Mouse (Mus musculus) thymus, adult 2 months (tissue): ENCODE results near the gene Col12a1. TPM values are rescaled to one million over a fixed set of nuclear protein-coding genes. Genes with fewer than 3 reads are reported as not detected.
A peak's percentile ranks its signal among the peaks of the same experiment; 100 is the strongest.

ENCODE experiments used
- DNase-seq: peaks from one replicate; pipeline ENCODE4 v3.0.0; 2021
- H3K27ac ChIP-seq: fragments of 200-500 bp; 2 replicates; pipeline ENCODE4 v1.5.1; 2012; ENCODE audit warnings: low read length, control low read depth; ENCODE audit not compliant: control insufficient read depth, insufficient read depth
- H3K27me3 ChIP-seq: fragments of 200-500 bp; 2 replicates; pipeline ENCODE4 v1.6.1; 2012; ENCODE audit warnings: mild to moderate bottlenecking, low read length, moderate library complexity, mixed read lengths; ENCODE audit not compliant: control insufficient read depth, insufficient read depth
- H3K36me3 ChIP-seq: fragments of 200-500 bp; 2 replicates; pipeline ENCODE4 v1.6.1; 2012; ENCODE audit warnings: mild to moderate bottlenecking, low read length, moderate library complexity; ENCODE audit not compliant: control insufficient read depth, insufficient read depth
- H3K4me1 ChIP-seq: fragments of 200-500 bp; replicated peaks from 2 replicates; pipeline ENCODE4 v1.6.1; 2012; ENCODE audit warnings: low read length; ENCODE audit not compliant: control insufficient read depth, insufficient read depth
- H3K4me3 ChIP-seq: fragments of 200-500 bp; 2 replicates; pipeline ENCODE4 v1.5.1; 2012; ENCODE audit warnings: mild to moderate bottlenecking, low read length, control low read depth, moderate library complexity; ENCODE audit not compliant: control insufficient read depth, insufficient read depth
- CTCF ChIP-seq: fragments of 200-500 bp; IDR thresholded peaks from 2 replicates; pipeline ENCODE4 v1.5.1; 2012; ENCODE audit warnings: mild to moderate bottlenecking, control low read depth, low read length, moderate library complexity, borderline replicate concordance; ENCODE audit not compliant: control insufficient read depth, poor library complexity, insufficient read depth; ENCODE audit errors: extremely low read depth
- POLR2A ChIP-seq: fragments of 200-500 bp; IDR thresholded peaks from 2 replicates; pipeline ENCODE4 v1.6.1; 2012; ENCODE audit warnings: mild to moderate bottlenecking, low read length, control low read depth, moderate library complexity; ENCODE audit not compliant: control insufficient read depth, poor library complexity, insufficient read depth; ENCODE audit errors: extremely low read depth
- WGBS: fragments of 180-500 bp; shearing (Covaris S2); methylation state at CpG from one replicate; pipeline ENCODE4 v1.1.7; 2018; 5-methylcytosine and 5-hydroxymethylcytosine counted together
- polyA plus RNA-seq: library from polyadenylated mRNA; depleted of rRNA; stranded (reverse); fragments of >200 nt; gene quantifications from 2 replicates; pipeline ENCODE4 v1.2.3, GENCODE M21; 2012; rRNA removed

Col12a1 gene
- 6.3 and 6.9 TPM in 2 replicates for polyA plus RNA-seq

DNA sequence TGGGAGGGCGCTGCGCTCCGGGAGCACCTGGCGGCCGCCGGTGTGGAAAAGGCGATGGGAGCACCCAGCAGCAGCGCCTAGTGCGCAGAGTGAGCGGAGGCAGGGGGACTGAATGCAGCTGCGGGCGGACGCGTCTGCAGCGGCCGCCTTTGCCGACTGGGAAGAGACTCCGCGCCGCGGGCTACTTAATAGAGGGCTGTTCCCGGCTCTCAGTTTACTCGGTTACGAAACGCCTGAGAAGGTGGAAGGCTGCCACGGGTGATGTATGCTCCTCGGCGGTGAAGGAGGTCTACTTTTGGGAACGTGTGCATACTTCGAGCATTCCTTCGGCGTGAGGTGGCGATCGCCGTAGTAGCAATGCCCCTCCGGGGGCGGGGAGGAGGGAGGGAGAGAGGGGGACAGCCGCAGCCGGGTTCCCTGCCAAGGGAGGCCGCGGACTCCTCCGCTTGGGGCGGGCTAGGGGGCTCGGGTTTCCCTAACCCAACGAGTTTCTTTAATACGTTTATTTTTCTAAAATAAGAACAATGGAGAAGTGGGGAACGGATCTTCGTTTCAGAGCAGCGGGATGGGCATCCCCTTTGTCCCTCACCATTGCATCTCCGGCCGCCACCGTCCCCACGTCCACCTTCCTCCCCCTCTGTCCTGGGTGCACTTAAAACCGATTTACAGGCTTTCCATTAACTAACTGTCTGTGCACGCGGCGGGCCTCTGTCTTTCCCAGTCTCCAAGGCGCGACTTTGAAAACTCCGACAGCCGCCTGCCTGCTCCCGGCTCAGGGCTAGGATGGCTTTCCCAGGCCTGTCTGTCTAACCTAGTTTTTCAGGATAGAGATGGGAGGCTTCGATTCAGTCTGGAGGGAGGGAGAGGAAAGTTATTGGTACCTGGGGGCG lies at the start of gene Col12a1:
Gene Col12a1, minus strand, starts transcription at position 351 of the 890 bp plus-strand sequence.
- Histone ChIP-seq H3K36me3 (no peaks in the 10 kb centered on the region), H3K4me1 (no peaks in the 10 kb centered on the region), H3K27ac (no peak within 1 kb of the TSS), H3K4me3 (no peak within 1 kb of the TSS), H3K27me3 (peaks cover 9% of the 10 kb centered on the region; the same call in 1 of the 2 replicates)
- TF ChIP-seq POLR2A (no peak), CTCF (no peak)
- no peak for DNase-seq
- 3% methylated on average over 64 of the region's 64 CpGs for WGBS

DNA sequence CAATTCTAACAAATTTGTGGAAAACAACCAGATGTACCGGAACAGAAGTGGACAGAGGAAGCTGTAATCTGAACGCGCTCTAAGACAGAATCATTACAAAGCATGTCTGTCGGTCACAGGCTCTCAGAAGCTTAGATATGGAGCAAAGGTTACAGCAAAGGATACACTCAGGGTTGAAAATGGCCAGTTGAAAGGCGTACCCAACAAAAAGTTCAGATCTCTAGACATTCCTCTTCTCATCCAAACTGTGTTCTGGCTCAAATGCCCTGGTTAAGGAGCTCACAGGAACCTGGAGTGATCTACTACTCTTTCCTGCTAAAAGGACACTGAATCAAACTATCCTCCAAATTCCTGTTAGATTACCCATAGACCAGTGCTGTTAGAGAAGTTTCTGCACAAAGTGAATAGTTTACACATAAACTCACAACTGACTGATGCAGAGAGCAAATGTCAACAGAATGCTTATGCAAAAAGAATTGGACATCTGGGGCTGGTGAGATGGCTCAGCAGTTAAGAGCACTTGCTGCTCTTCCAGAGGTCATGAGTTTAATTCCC lies 48.4 kb upstream of the Col12a1 start:
- no peak for DNase-seq
- peaks cover 4% of the 10 kb centered on the region; the same call in 1 of the 2 replicates for H3K36me3 ChIP-seq
- H3K4me1 ChIP-seq = no peaks in the 10 kb centered on the region
- no peak for TF ChIP-seq CTCF
- TF ChIP-seq POLR2A = no peak
- 92% methylated on average over 5 of the region's 5 CpGs for WGBS
- no peak overlapping the region for H3K4me3 ChIP-seq
- no peak overlapping the region for H3K27ac ChIP-seq
- no peaks in the 10 kb centered on the region for H3K27me3 ChIP-seq

DNA sequence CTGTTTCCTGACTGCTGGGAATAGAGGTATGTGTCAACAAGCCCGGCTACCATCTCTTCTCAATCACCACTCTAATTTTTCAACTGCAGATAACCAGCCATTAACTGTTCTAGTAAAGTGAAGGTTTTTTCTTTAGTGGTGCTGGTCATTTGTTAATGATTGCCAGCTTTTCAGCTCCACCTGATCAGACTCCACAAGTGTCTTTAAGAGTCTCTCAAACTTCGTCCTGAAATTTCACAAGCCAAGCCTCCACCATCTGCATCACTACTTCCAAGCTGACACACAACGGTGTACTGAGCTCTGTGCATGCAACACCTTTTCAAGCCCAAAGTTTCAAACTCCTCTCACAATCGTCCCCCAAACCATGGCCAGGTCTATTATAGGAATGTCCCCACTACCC lies 46.7 kb upstream of the Col12a1 start:
- DNase-seq = no peak
- H3K4me3 ChIP-seq = no peak overlapping the region
- TF ChIP-seq CTCF = no peak
- TF ChIP-seq POLR2A = no peak
- no peak overlapping the region for H3K27ac ChIP-seq
- no peaks in the 10 kb centered on the region for H3K36me3 ChIP-seq
- no peaks in the 10 kb centered on the region for H3K4me1 ChIP-seq
- WGBS = 97% methylated on average over 4 of the region's 4 CpGs
- H3K27me3 ChIP-seq = no peaks in the 10 kb centered on the region

DNA sequence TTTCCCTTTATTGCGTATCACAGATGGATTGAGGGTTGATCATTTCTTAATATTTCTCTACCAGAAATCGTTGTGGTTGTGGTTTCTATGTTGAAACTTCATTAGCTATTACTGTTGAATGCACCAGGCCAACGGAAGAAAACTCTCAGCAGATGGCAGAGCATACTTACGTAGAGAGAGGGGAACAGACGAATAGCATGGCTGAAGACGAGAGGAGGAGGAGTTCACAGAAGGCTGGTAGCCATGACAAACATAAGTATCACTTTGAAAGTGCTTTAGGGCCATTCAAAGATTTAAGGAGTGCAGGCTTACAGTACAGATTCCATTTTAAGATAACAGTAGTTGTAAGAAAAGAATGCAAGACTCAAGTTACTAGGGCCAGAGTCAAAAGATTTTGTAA lies 43.9 kb upstream of the Col12a1 start:
- WGBS = 85% methylated on average over 6 of the region's 6 CpGs
- H3K36me3 ChIP-seq = 0 out of 2 replicates have a peak, but pooled peaks cover 3% of the 10 kb centered on the region
- no peak for DNase-seq
- H3K4me3 ChIP-seq = no peak overlapping the region
- no peak for TF ChIP-seq POLR2A
- TF ChIP-seq CTCF = no peak
- H3K27me3 ChIP-seq = no peaks in the 10 kb centered on the region
- no peak overlapping the region for H3K27ac ChIP-seq
- H3K4me1 ChIP-seq = 0 out of 2 replicates have a peak, but pooled peaks cover 2% of the 10 kb centered on the region

DNA sequence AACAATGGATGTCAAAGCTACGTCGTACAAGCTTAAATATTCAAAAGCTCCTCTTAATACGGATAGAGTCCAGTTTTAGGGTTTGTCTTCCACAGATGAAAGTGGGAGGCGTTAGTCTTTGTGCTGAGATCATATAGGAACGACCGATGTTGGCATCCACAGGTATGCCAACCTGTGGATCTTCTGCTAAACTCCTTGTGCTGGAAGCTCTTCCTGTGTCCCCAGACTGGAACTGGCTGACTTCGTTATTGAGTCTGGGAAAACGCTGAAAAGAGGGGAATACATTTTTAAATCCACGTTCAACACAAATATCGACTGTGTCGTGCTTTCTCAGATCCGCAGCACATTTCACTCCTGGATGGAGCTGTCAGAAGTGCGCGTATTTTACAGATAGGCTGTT lies 41.4 kb upstream of the Col12a1 start:
- WGBS = 7% methylated on average over 14 of the region's 14 CpGs
- Histone ChIP-seq H3K27me3 (no peaks in the 10 kb centered on the region), H3K36me3 (peaks cover 13% of the 10 kb centered on the region; the same call in 1 of the 2 replicates), H3K27ac (no peak overlapping the region), H3K4me3 (peak overlapping the region; percentile 48), H3K4me1 (0 out of 2 replicates have a peak, but pooled peaks cover 2% of the 10 kb centered on the region)
- DNase-seq = no peak
- TF ChIP-seq POLR2A (no peak), CTCF (no peak)

DNA sequence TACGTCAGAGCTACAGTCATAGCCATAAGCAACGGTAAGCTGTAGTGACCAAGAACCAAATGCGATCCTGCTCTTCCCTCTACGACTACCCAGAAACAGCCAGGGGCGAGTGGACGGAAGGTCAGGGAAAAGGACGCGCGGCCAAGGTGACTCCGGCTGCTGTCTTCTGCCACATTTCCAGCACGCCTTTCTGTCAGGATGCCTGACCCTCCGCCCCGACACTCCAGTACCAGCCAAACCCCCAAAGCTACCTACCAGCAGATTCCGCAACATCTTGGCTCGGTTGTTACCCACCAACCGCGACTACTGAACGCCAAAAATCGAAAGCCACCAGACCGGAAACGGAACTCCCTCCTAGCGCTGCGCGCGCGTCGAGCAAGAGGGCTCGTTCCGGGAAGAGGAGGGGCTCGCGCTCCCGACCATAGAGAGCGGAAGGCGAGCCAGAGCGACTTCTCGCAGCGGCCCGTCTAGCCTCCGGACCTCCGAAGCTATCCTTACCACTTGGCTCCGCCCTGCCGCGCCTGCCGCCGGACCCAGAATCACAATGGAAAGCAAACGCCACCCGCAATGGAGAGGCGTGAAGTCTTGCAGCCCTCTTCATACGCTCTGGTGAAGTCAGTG lies 40.9 kb upstream of the Col12a1 start, which contains the start of gene Cox7a2:
Gene Cox7a2, minus strand, starts transcription at position 494 of the 621 bp plus-strand sequence.
- TF ChIP-seq POLR2A (peak; percentile 71), CTCF (no peak)
- peak; percentile 97 for DNase-seq
- no peaks in the 10 kb centered on the region for H3K27me3 ChIP-seq
- peak within 1 kb of the TSS; percentile 59 for H3K27ac ChIP-seq
- peaks cover 16% of the 10 kb centered on the region for H3K36me3 ChIP-seq
- peak within 1 kb of the TSS; percentile 90 for H3K4me3 ChIP-seq
- under 1% methylated on average over 49 of the region's 49 CpGs for WGBS
- 0 out of 2 replicates have a peak, but pooled peaks cover 2% of the 10 kb centered on the region for H3K4me1 ChIP-seq
